Mouse (Mus musculus) intestine, embryonic 14.5 days (tissue): ENCODE measurements around the gene Ankrd33b. TPM values are rescaled to one million over a fixed set of nuclear protein-coding genes. Genes with fewer than 3 reads are reported as not detected.

Experiments used
- ATAC-seq: fragments of 200-750 bp; cut with Nextera tagmentation; replicated peaks from 2 replicates; pipeline ENCODE4 v1.8.0; 2017; ENCODE audit warnings: low read depth, moderate number of reproducible peaks, moderate TSS enrichment, moderate library complexity; ENCODE audit not compliant: low FRiP score, low TSS enrichment
- DNase-seq: peaks from one replicate; pipeline ENCODE4 v3.0.0-alpha.2; 2018; ENCODE audit warnings: low spot score
- H3K27ac ChIP-seq: fragments of 300-500 bp; sonication (generic); 2 replicates; pipeline ENCODE4 v1.5.1; 2014; ENCODE audit warnings: low read depth, mild to moderate bottlenecking, control low read depth
- H3K27me3 ChIP-seq: fragments of 300-500 bp; sonication (generic); replicated peaks from 2 replicates; pipeline ENCODE4 v1.6.1; 2014; ENCODE audit warnings: low read length, control low read depth; ENCODE audit not compliant: control insufficient read depth, insufficient read depth
- H3K36me3 ChIP-seq: fragments of 300-500 bp; sonication (generic); 2 replicates; pipeline ENCODE4 v1.6.1; 2014; ENCODE audit warnings: low read length, control low read depth; ENCODE audit not compliant: control insufficient read depth, insufficient read depth
- H3K4me1 ChIP-seq: fragments of 300-500 bp; sonication (generic); replicated peaks from 2 replicates; pipeline ENCODE4 v1.6.1; 2014; ENCODE audit warnings: low read length, control low read depth, mixed read lengths; ENCODE audit not compliant: control insufficient read depth, insufficient read depth
- H3K4me2 ChIP-seq: fragments of 300-500 bp; sonication (generic); 2 replicates; pipeline ENCODE4 v1.6.1; 2014; ENCODE audit warnings: low read length
- H3K4me3 ChIP-seq: fragments of 300-500 bp; sonication (generic); 2 replicates; pipeline ENCODE4 v1.5.1; 2014; ENCODE audit warnings: low read depth, low read length, control low read depth, mixed read lengths
- H3K9ac ChIP-seq: fragments of 300-500 bp; sonication (generic); 2 replicates; pipeline ENCODE4 v1.6.1; 2014; ENCODE audit warnings: mild to moderate bottlenecking, low read length
- H3K9me3 ChIP-seq: fragments of 300-500 bp; sonication (generic); 2 replicates; pipeline ENCODE4 v1.6.1; 2016; ENCODE audit warnings: low read length, control low read depth; ENCODE audit not compliant: control insufficient read depth
- WGBS: fragments of 180-500 bp; shearing (Covaris S2); extraction: QIAGEN DNeasy Blood & Tissue Kit; methylation state at CpG from one replicate; pipeline ENCODE4 v1.1.7; 2014; 5-methylcytosine and 5-hydroxymethylcytosine counted together
- polyA plus RNA-seq: library from polyadenylated mRNA; unstranded; fragments of >200 nt; fragmentation: Nextera tagmentation; extraction: Ambion mirVana; gene quantifications from 2 replicates; pipeline ENCODE4 v1.2.1, GENCODE M21; 2014

Gene Ankrd33b
- polyA plus RNA-seq, 1 experiment from 2014 or later = 0.41 TPM

DNA sequence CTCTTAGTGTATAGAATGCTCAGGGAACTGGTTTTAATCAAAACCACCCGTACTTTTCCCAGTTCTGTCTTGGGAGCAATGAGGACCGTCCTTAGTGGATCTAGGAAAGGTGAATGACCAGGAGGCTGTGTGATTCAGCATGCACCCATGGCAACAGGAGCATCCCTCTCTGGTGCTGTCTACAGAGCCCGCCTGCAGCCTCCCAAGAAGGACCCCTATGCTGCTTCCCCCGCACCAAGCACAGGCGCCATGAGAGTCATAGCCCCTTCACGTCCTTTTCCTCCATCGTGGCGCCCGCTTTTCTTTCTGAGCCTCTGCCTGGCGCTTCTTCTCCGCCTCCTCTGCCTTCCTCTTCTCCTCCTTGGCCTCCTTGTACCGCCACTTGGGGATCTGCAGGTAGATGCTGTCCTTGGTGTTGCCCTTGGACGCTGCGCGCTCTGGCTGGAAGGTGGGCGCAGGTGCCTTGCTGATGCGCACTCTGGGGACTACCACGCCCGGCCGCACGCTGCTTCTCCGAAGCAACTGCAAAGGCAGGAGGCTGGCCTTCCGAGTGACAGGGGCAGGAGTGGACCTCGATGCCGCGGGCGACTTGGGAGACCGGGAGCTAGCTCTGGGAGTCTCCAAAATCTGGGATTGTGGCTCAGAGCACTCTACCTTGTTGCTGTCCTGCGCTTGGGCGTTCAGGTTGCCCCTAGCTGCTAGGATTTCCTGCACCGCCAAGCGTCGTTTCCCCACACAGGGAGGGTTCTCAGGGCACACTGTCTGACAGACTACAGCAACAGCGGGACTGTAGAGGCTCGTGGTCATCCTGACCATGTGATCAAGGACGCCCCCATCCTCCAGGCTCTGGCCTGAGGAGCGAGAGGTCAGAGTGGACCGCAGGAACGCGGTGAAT is 70.4 kb downstream of the Ankrd33b start:
- H3K9ac ChIP-seq = no peak overlapping the region
- H3K9me3 ChIP-seq = no peaks in the 10 kb centered on the region
- no peak overlapping the region for H3K27ac ChIP-seq
- ATAC-seq = no peak
- peak overlapping the region; percentile 37 for H3K4me2 ChIP-seq
- peak overlapping the region; percentile 18; the same call in 1 of the 2 replicates for H3K4me3 ChIP-seq
- peak; percentile 63 for DNase-seq
- WGBS = 15% methylated on average over 40 of the region's 40 CpGs
- H3K36me3 ChIP-seq = no peaks in the 10 kb centered on the region
- peaks cover 30% of the 10 kb centered on the region for H3K27me3 ChIP-seq
- peaks cover 5% of the 10 kb centered on the region; the same call in 1 of the 2 replicates for H3K4me1 ChIP-seq

GRCm38 (mm10) chr15:31294311-31294710 is 73.2 kb downstream of the Ankrd33b start:
- no peak overlapping the region for H3K4me2 ChIP-seq
- no peak overlapping the region for H3K9ac ChIP-seq
- 6% methylated on average over 2 of the region's 2 CpGs for WGBS
- H3K27me3 ChIP-seq = peaks cover 30% of the 10 kb centered on the region
- H3K9me3 ChIP-seq = no peaks in the 10 kb centered on the region
- H3K4me1 ChIP-seq = peaks cover 5% of the 10 kb centered on the region; the same call in 1 of the 2 replicates
- H3K36me3 ChIP-seq = no peaks in the 10 kb centered on the region
- no peak overlapping the region for H3K4me3 ChIP-seq
- no peak for ATAC-seq
- DNase-seq = no peak
- H3K27ac ChIP-seq = no peak overlapping the region

DNA sequence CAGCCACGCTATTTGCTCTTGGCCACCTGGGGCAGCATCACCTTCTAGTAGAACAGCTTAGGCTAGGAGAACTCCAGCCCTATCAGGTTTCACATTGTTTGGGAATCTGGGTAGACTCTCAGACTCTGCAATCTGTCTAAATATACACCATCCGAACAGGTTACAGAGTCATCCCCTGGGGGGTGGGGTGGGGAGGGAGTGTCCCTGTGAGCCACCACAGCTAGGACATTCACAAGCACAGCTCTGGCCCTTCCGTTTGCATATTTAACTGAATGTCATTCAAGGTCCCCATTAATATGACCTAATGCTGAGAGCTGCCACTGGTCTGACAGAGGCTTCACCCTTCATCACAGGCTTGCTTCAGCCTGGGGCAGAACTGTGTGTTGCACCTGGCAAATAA is 74.9 kb downstream of the Ankrd33b start:
- Histone ChIP-seq H3K27me3 (peaks cover 20% of the 10 kb centered on the region), H3K4me1 (peaks cover 5% of the 10 kb centered on the region; the same call in 1 of the 2 replicates), H3K9ac (no peak overlapping the region), H3K4me3 (no peak overlapping the region), H3K4me2 (no peak overlapping the region), H3K36me3 (no peaks in the 10 kb centered on the region), H3K9me3 (no peaks in the 10 kb centered on the region), H3K27ac (no peak overlapping the region)
- WGBS = 14% methylated on average over 3 of the region's 3 CpGs
- ATAC-seq (0 out of 2 replicates have a peak, but pooled peaks have one; percentile 40), DNase-seq (no peak)

DNA sequence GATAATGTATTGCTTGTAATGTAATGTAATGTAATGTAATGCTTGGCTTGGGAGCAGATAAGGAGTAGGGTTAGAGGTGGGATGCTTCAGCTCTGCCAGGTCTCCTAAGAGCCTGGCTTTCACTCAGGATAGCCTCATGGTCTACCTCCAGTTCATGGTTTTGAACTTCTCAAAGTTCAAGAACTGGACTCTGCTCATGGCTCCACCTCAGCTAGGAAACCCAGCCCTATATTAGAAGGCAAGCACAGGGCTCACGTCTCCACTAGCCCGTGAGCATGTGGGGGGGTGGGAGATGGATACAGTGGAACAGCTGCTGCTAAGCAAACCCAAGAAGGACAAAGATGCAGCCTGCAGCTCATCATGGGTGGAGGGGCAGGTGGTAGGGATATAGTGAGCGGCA is 81.8 kb downstream of the Ankrd33b start:
- H3K9me3 ChIP-seq = no peaks in the 10 kb centered on the region
- 0 out of 2 replicates have a peak, but pooled peaks cover 4% of the 10 kb centered on the region for H3K4me1 ChIP-seq
- DNase-seq (no peak), ATAC-seq (no peak)
- WGBS = 88% methylated on average over 3 of the region's 3 CpGs
- no peak overlapping the region for H3K4me3 ChIP-seq
- no peaks in the 10 kb centered on the region for H3K36me3 ChIP-seq
- no peak overlapping the region for H3K4me2 ChIP-seq
- H3K27me3 ChIP-seq = no peaks in the 10 kb centered on the region
- no peak overlapping the region for H3K27ac ChIP-seq
- H3K9ac ChIP-seq = no peak overlapping the region

GRCm38 (mm10) chr15:31284922-31285631 is 82.4 kb downstream of the Ankrd33b start:
- no peak for DNase-seq
- 75% methylated on average over 17 of the region's 17 CpGs for WGBS

DNA sequence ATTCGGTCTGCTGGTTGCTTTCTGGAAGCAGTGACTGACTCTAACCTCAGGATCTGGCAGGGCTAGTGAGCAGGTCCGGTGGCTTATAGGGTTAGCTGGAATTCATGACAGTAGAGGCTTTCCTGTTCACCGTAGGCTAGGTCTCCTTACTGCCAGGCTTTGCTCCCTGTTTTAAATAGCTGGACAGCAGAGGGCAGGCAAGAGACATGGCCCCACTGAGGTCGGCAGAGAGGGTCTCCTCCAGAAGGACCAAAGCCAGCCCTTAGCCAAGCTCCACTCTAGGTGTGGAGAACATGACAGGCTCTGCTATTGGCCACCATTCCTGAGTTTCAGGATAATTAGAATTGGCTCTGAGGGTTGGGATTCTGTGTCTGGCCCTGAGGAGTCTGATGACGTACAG is 83.4 kb downstream of the Ankrd33b start:
- H3K4me3 ChIP-seq = no peak overlapping the region
- 0 out of 2 replicates have a peak, but pooled peaks cover 5% of the 10 kb centered on the region for H3K4me1 ChIP-seq
- ATAC-seq (no peak), DNase-seq (no peak)
- no peaks in the 10 kb centered on the region for H3K9me3 ChIP-seq
- WGBS = 65% methylated on average over 5 of the region's 5 CpGs
- H3K36me3 ChIP-seq = no peaks in the 10 kb centered on the region
- no peak overlapping the region for H3K27ac ChIP-seq
- no peak overlapping the region for H3K4me2 ChIP-seq
- no peaks in the 10 kb centered on the region for H3K27me3 ChIP-seq
- no peak overlapping the region for H3K9ac ChIP-seq

More at GRCm38 (mm10) chr15:31284922-31285631, 82.4 kb downstream of the Ankrd33b start:
- no peak for ATAC-seq
- Histone ChIP-seq H3K27ac (no peak overlapping the region), H3K9me3 (no peaks in the 10 kb centered on the region), H3K9ac (no peak overlapping the region), H3K4me1 (0 out of 2 replicates have a peak, but pooled peaks cover 5% of the 10 kb centered on the region), H3K4me3 (no peak overlapping the region), H3K27me3 (no peaks in the 10 kb centered on the region), H3K4me2 (no peak overlapping the region), H3K36me3 (no peaks in the 10 kb centered on the region)

DNA sequence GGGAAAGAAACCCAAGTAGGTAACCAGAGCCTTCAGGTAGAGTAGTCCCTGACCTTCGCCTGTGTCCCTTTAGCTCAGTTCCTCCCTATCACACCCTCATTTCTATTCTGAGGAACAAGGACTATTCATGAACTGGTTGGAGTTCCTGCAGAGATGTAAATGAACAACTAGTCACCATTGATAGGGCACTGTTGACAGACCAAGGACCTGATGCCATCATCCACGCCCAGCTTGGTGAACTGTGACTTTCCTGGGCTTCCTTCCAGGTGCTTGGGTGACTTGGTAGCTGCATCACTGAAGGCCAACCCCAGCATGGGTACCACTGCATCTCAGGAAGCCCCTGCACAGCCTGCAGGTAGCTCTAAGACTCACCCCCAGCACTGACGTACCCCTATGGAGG is 85.2 kb downstream of the Ankrd33b start:
- Histone ChIP-seq H3K9ac (no peak overlapping the region), H3K4me1 (0 out of 2 replicates have a peak, but pooled peaks cover 5% of the 10 kb centered on the region), H3K9me3 (no peaks in the 10 kb centered on the region), H3K27ac (no peak overlapping the region), H3K36me3 (no peaks in the 10 kb centered on the region), H3K4me2 (no peak overlapping the region), H3K4me3 (no peak overlapping the region), H3K27me3 (no peaks in the 10 kb centered on the region)
- DNase-seq (no peak), ATAC-seq (no peak)
- WGBS = 82% methylated on average over 3 of the region's 3 CpGs

DNA sequence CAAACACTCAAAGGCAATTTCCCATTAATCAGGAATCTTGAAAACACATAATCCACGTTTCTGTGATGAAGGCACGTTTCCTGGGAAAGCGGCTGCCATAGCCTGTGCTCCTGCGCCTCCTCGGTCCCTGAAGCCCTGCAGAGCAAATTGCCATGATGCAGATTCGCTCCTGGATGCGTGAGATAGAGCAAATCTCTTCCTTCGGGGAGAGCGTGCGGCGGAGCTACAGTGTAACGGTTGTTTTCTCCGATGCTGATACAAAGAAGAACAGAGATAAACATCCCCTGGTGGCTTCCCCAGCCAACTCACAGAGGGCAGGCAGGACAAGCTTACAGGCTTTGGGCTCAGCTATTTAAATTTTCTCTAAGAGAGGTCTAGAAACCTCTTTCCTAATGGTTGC is 85.7 kb downstream of the Ankrd33b start:
- no peaks in the 10 kb centered on the region for H3K36me3 ChIP-seq
- 55% methylated on average over 13 of the region's 13 CpGs for WGBS
- no peak overlapping the region for H3K4me3 ChIP-seq
- no peak for ATAC-seq
- H3K9me3 ChIP-seq = no peaks in the 10 kb centered on the region
- no peak overlapping the region for H3K27ac ChIP-seq
- DNase-seq = no peak
- H3K4me1 ChIP-seq = 0 out of 2 replicates have a peak, but pooled peaks cover 5% of the 10 kb centered on the region
- no peaks in the 10 kb centered on the region for H3K27me3 ChIP-seq
- no peak overlapping the region for H3K9ac ChIP-seq
- no peak overlapping the region for H3K4me2 ChIP-seq
